Mouse (Mus musculus): ENCODE data around the gene Wwox. TPM values are rescaled to one million over a fixed set of nuclear protein-coding genes. Genes with fewer than 3 reads are reported as not detected.

Wwox gene
- polyA plus RNA-seq, 1 experiment = not detected

- no peaks in the 10 kb centered on the region for H3K4me1 ChIP-seq (ENCODE audit: control insufficient read depth, insufficient read depth, low read length)
- no peak overlapping the region for H3K4me3 ChIP-seq (ENCODE audit: insufficient read depth, low read depth, low read length)
- H3K27ac ChIP-seq (ENCODE audit: insufficient read depth, low read depth, low read length) = no peak overlapping the region
- 58% methylated on average over 4 of the region's 4 CpGs for WGBS
- no peak for TF ChIP-seq POLR2A (IDR thresholded peaks at IDR 0.05; ENCODE audit: insufficient read depth, low read depth, low read length)
- no peak for TF ChIP-seq CTCF (IDR thresholded peaks at IDR 0.05; ENCODE audit: insufficient read depth, low read depth, low read length)
Observed at GRCm38 (mm10) chr8:114421544-114421943, 17.9 kb upstream of the Wwox start.

GRCm38 (mm10) chr8:114438236-114438635, 1.2 kb upstream of the Wwox start:
- no peak overlapping the region for H3K27ac ChIP-seq (ENCODE audit: insufficient read depth, low read depth, low read length)
- 9% methylated on average over 6 of the region's 6 CpGs for WGBS
- H3K4me1 ChIP-seq (ENCODE audit: control insufficient read depth, insufficient read depth, low read length) = peaks cover 6% of the 10 kb centered on the region; the same call in 1 of the 2 replicates
- no peak overlapping the region for H3K4me3 ChIP-seq (ENCODE audit: insufficient read depth, low read depth, low read length)
- TF ChIP-seq POLR2A (IDR thresholded peaks at IDR 0.05; ENCODE audit: insufficient read depth, low read depth, low read length) (no peak), CTCF (IDR thresholded peaks at IDR 0.05; ENCODE audit: insufficient read depth, low read depth, low read length) (peak; percentile 66)

GRCm38 (mm10) chr8:114440205-114440589, 742 bp downstream of the Wwox start:
- H3K27ac ChIP-seq (ENCODE audit: insufficient read depth, low read depth, low read length) = no peak overlapping the region
- peak overlapping the region; percentile 81 for H3K4me3 ChIP-seq (ENCODE audit: insufficient read depth, low read depth, low read length)
- TF ChIP-seq POLR2A (IDR thresholded peaks at IDR 0.05; ENCODE audit: insufficient read depth, low read depth, low read length) (no peak), CTCF (IDR thresholded peaks at IDR 0.05; ENCODE audit: insufficient read depth, low read depth, low read length) (no peak)
- 14% methylated on average over 5 of the region's 5 CpGs for WGBS
- peaks cover 6% of the 10 kb centered on the region; the same call in 1 of the 2 replicates for H3K4me1 ChIP-seq (ENCODE audit: control insufficient read depth, insufficient read depth, low read length)

- WGBS = 83% methylated on average over 4 of the region's 4 CpGs
- H3K27ac ChIP-seq (ENCODE audit: insufficient read depth, low read depth, low read length) = no peak overlapping the region
- TF ChIP-seq POLR2A (IDR thresholded peaks at IDR 0.05; ENCODE audit: insufficient read depth, low read depth, low read length) (no peak), CTCF (IDR thresholded peaks at IDR 0.05; ENCODE audit: insufficient read depth, low read depth, low read length) (no peak)
- no peak overlapping the region for H3K4me3 ChIP-seq (ENCODE audit: insufficient read depth, low read depth, low read length)
- peaks cover 6% of the 10 kb centered on the region; the same call in 1 of the 2 replicates for H3K4me1 ChIP-seq (ENCODE audit: control insufficient read depth, insufficient read depth, low read length)
Observed at GRCm38 (mm10) chr8:114441616-114442015, 2.2 kb downstream of the Wwox start.

GRCm38 (mm10) chr8:114446884-114447283, 7.4 kb downstream of the Wwox start:
- H3K4me3 ChIP-seq (ENCODE audit: insufficient read depth, low read depth, low read length) = no peak overlapping the region
- H3K27ac ChIP-seq (ENCODE audit: insufficient read depth, low read depth, low read length) = no peak overlapping the region
- 89% methylated on average over 7 of the region's 7 CpGs for WGBS
- TF ChIP-seq CTCF (IDR thresholded peaks at IDR 0.05; ENCODE audit: insufficient read depth, low read depth, low read length) = no peak
- no peak for TF ChIP-seq POLR2A (IDR thresholded peaks at IDR 0.05; ENCODE audit: insufficient read depth, low read depth, low read length)
- H3K4me1 ChIP-seq (ENCODE audit: control insufficient read depth, insufficient read depth, low read length) = peaks cover 2% of the 10 kb centered on the region; the same call in 1 of the 2 replicates

GRCm38 (mm10) chr8:114452278-114452677, 12.8 kb downstream of the Wwox start:
- H3K27ac ChIP-seq (ENCODE audit: insufficient read depth, low read depth, low read length) = no peak overlapping the region
- TF ChIP-seq POLR2A (IDR thresholded peaks at IDR 0.05; ENCODE audit: insufficient read depth, low read depth, low read length) = no peak
- no peak for TF ChIP-seq CTCF (IDR thresholded peaks at IDR 0.05; ENCODE audit: insufficient read depth, low read depth, low read length)
- no peak overlapping the region for H3K4me3 ChIP-seq (ENCODE audit: insufficient read depth, low read depth, low read length)
- WGBS = 87% methylated on average over 8 of the region's 8 CpGs
- H3K4me1 ChIP-seq (ENCODE audit: control insufficient read depth, insufficient read depth, low read length) = peaks cover 4% of the 10 kb centered on the region; the same call in 1 of the 2 replicates

- H3K27ac ChIP-seq (ENCODE audit: insufficient read depth, low read depth, low read length) = no peak overlapping the region
- H3K4me3 ChIP-seq (ENCODE audit: insufficient read depth, low read depth, low read length) = no peak overlapping the region
- 12% methylated on average over 9 of the region's 9 CpGs for WGBS
- peaks cover 4% of the 10 kb centered on the region; the same call in 1 of the 2 replicates for H3K4me1 ChIP-seq (ENCODE audit: control insufficient read depth, insufficient read depth, low read length)
- no peak for TF ChIP-seq POLR2A (IDR thresholded peaks at IDR 0.05; ENCODE audit: insufficient read depth, low read depth, low read length)
- no peak for TF ChIP-seq CTCF (IDR thresholded peaks at IDR 0.05; ENCODE audit: insufficient read depth, low read depth, low read length)
Observed at GRCm38 (mm10) chr8:114452781-114453221, 13.3 kb downstream of the Wwox start.

- no peak overlapping the region for H3K27ac ChIP-seq (ENCODE audit: insufficient read depth, low read depth, low read length)
- peaks cover 4% of the 10 kb centered on the region; the same call in 1 of the 2 replicates for H3K4me1 ChIP-seq (ENCODE audit: control insufficient read depth, insufficient read depth, low read length)
- TF ChIP-seq CTCF (IDR thresholded peaks at IDR 0.05; ENCODE audit: insufficient read depth, low read depth, low read length) = no peak
- no peak for TF ChIP-seq POLR2A (IDR thresholded peaks at IDR 0.05; ENCODE audit: insufficient read depth, low read depth, low read length)
- WGBS = 85% methylated on average over 8 of the region's 8 CpGs
- no peak overlapping the region for H3K4me3 ChIP-seq (ENCODE audit: insufficient read depth, low read depth, low read length)
Observed at GRCm38 (mm10) chr8:114455302-114455701, 15.8 kb downstream of the Wwox start.

- H3K4me3 ChIP-seq (ENCODE audit: insufficient read depth, low read depth, low read length) = no peak overlapping the region
- 82% methylated on average over 15 of the region's 15 CpGs for WGBS
- H3K27ac ChIP-seq (ENCODE audit: insufficient read depth, low read depth, low read length) = no peak overlapping the region
- H3K4me1 ChIP-seq (ENCODE audit: control insufficient read depth, insufficient read depth, low read length) = peaks cover 4% of the 10 kb centered on the region; the same call in 1 of the 2 replicates
- TF ChIP-seq CTCF (IDR thresholded peaks at IDR 0.05; ENCODE audit: insufficient read depth, low read depth, low read length) = no peak
- no peak for TF ChIP-seq POLR2A (IDR thresholded peaks at IDR 0.05; ENCODE audit: insufficient read depth, low read depth, low read length)
Observed at GRCm38 (mm10) chr8:114455953-114456352, 16.5 kb downstream of the Wwox start.
